Mouse (Mus musculus): ENCODE measurements around the gene Iqcg. TPM values are rescaled to one million over a fixed set of nuclear protein-coding genes. Genes with fewer than 3 reads are reported as not detected.

The Iqcg gene
- polyA plus RNA-seq, 1 experiment from 2014 or later = 7.4 TPM

GRCm38 (mm10) chr16:32992158-32992557 lies 63.9 kb downstream of the Iqcg start:
- Histone ChIP-seq H3K27ac (replicated peaks; ENCODE audit: low read depth, low read length) (no peak overlapping the region), H3K9me3 (ENCODE audit: control insufficient read depth, low read length) (no peaks in the 10 kb centered on the region), H3K36me3 (ENCODE audit: control insufficient read depth, insufficient read depth, low read length) (peaks cover 73% of the 10 kb centered on the region), H3K9ac (ENCODE audit: low read depth, low read length) (no peak overlapping the region), H3K4me3 (ENCODE audit: low read depth, low read length) (no peak overlapping the region), H3K27me3 (replicated peaks; ENCODE audit: control insufficient read depth, insufficient read depth, low read length) (no peaks in the 10 kb centered on the region), H3K4me1 (ENCODE audit: control insufficient read depth, insufficient read depth, low read length) (no peaks in the 10 kb centered on the region), H3K4me2 (ENCODE audit: low read depth, low read length) (no peak overlapping the region)
- DNase-seq (ENCODE audit: low spot score) (no peak), ATAC-seq (ENCODE audit: low read depth) (no peak)
- WGBS = 89% methylated on average over 5 of the region's 5 CpGs

GRCm38 (mm10) chr16:32984631-32985030 lies 71.4 kb downstream of the Iqcg start:
- Histone ChIP-seq H3K27ac (replicated peaks; ENCODE audit: low read depth, low read length) (no peak overlapping the region), H3K9ac (ENCODE audit: low read depth, low read length) (no peak overlapping the region), H3K4me3 (ENCODE audit: low read depth, low read length) (no peak overlapping the region), H3K4me1 (ENCODE audit: control insufficient read depth, insufficient read depth, low read length) (no peaks in the 10 kb centered on the region), H3K27me3 (replicated peaks; ENCODE audit: control insufficient read depth, insufficient read depth, low read length) (no peaks in the 10 kb centered on the region), H3K9me3 (ENCODE audit: control insufficient read depth, low read length) (no peaks in the 10 kb centered on the region), H3K36me3 (ENCODE audit: control insufficient read depth, insufficient read depth, low read length) (peaks cover 60% of the 10 kb centered on the region), H3K4me2 (ENCODE audit: low read depth, low read length) (no peak overlapping the region)
- ATAC-seq (ENCODE audit: low read depth) (no peak), DNase-seq (ENCODE audit: low spot score) (no peak)
- WGBS = 93% methylated on average over 2 of the region's 2 CpGs

GRCm38 (mm10) chr16:32981405-32981804 lies 74.6 kb downstream of the Iqcg start:
- no peak overlapping the region for H3K4me2 ChIP-seq (ENCODE audit: low read depth, low read length)
- H3K27ac ChIP-seq (replicated peaks; ENCODE audit: low read depth, low read length) = no peak overlapping the region
- ATAC-seq (ENCODE audit: low read depth) (no peak), DNase-seq (ENCODE audit: low spot score) (no peak)
- no peaks in the 10 kb centered on the region for H3K4me1 ChIP-seq (ENCODE audit: control insufficient read depth, insufficient read depth, low read length)
- H3K9me3 ChIP-seq (ENCODE audit: control insufficient read depth, low read length) = no peaks in the 10 kb centered on the region
- 89% methylated on average over 4 of the region's 4 CpGs for WGBS
- no peak overlapping the region for H3K9ac ChIP-seq (ENCODE audit: low read depth, low read length)
- H3K27me3 ChIP-seq (replicated peaks; ENCODE audit: control insufficient read depth, insufficient read depth, low read length) = no peaks in the 10 kb centered on the region
- H3K4me3 ChIP-seq (ENCODE audit: low read depth, low read length) = no peak overlapping the region
- H3K36me3 ChIP-seq (ENCODE audit: control insufficient read depth, insufficient read depth, low read length) = peaks cover 60% of the 10 kb centered on the region

- no peak for DNase-seq (ENCODE audit: low spot score)
- Histone ChIP-seq H3K36me3 (ENCODE audit: control insufficient read depth, insufficient read depth, low read length) (peaks cover 62% of the 10 kb centered on the region), H3K4me3 (ENCODE audit: low read depth, low read length) (no peak overlapping the region), H3K9ac (ENCODE audit: low read depth, low read length) (no peak overlapping the region), H3K27me3 (replicated peaks; ENCODE audit: control insufficient read depth, insufficient read depth, low read length) (no peaks in the 10 kb centered on the region), H3K4me2 (ENCODE audit: low read depth, low read length) (no peak overlapping the region), H3K9me3 (ENCODE audit: control insufficient read depth, low read length) (no peaks in the 10 kb centered on the region), H3K27ac (replicated peaks; ENCODE audit: low read depth, low read length) (no peak overlapping the region), H3K4me1 (ENCODE audit: control insufficient read depth, insufficient read depth, low read length) (no peaks in the 10 kb centered on the region)
- 84% methylated on average over 1 of the region's 1 CpGs for WGBS
- no peak for ATAC-seq (ENCODE audit: low read depth)
Measured at GRCm38 (mm10) chr16:32980227-32980626, 75.8 kb downstream of the Iqcg start.

GRCm38 (mm10) chr16:32973047-32973446 lies 83.0 kb downstream of the Iqcg start:
- Histone ChIP-seq H3K4me3 (ENCODE audit: low read depth, low read length) (no peak overlapping the region), H3K36me3 (ENCODE audit: control insufficient read depth, insufficient read depth, low read length) (peaks cover 49% of the 10 kb centered on the region), H3K9ac (ENCODE audit: low read depth, low read length) (no peak overlapping the region), H3K4me2 (ENCODE audit: low read depth, low read length) (no peak overlapping the region), H3K27me3 (replicated peaks; ENCODE audit: control insufficient read depth, insufficient read depth, low read length) (no peaks in the 10 kb centered on the region), H3K4me1 (ENCODE audit: control insufficient read depth, insufficient read depth, low read length) (no peaks in the 10 kb centered on the region), H3K27ac (replicated peaks; ENCODE audit: low read depth, low read length) (no peak overlapping the region), H3K9me3 (ENCODE audit: control insufficient read depth, low read length) (no peaks in the 10 kb centered on the region)
- no peak for DNase-seq (ENCODE audit: low spot score)
- WGBS = 79% methylated on average over 2 of the region's 2 CpGs
- no peak for ATAC-seq (ENCODE audit: low read depth)

- H3K4me3 ChIP-seq (ENCODE audit: low read depth, low read length) = no peak overlapping the region
- no peaks in the 10 kb centered on the region for H3K27me3 ChIP-seq (replicated peaks; ENCODE audit: control insufficient read depth, insufficient read depth, low read length)
- no peaks in the 10 kb centered on the region for H3K9me3 ChIP-seq (ENCODE audit: control insufficient read depth, low read length)
- ATAC-seq (ENCODE audit: low read depth) = no peak
- no peaks in the 10 kb centered on the region for H3K4me1 ChIP-seq (ENCODE audit: control insufficient read depth, insufficient read depth, low read length)
- no peak overlapping the region for H3K4me2 ChIP-seq (ENCODE audit: low read depth, low read length)
- peaks cover 48% of the 10 kb centered on the region for H3K36me3 ChIP-seq (ENCODE audit: control insufficient read depth, insufficient read depth, low read length)
- H3K9ac ChIP-seq (ENCODE audit: low read depth, low read length) = no peak overlapping the region
- no peak for DNase-seq (ENCODE audit: low spot score)
- H3K27ac ChIP-seq (replicated peaks; ENCODE audit: low read depth, low read length) = no peak overlapping the region
- 69% methylated on average over 5 of the region's 5 CpGs for WGBS
Measured at GRCm38 (mm10) chr16:32972535-32972934, 83.5 kb downstream of the Iqcg start.

MicroRNA genes within 50 kb of the gene (microRNA counts, 519-probe panel; counts per million panel counts)
- microRNA mmu-miR-1947 = 19.3 counts per million

Small RNAs within 50 kb of the gene (microRNA-seq; reads per million reads assigned to microRNA genes)
- gene Gm22231 (ENCODE audit: borderline number of aligned reads) (not detected), gene Mir1947 (ENCODE audit: borderline number of aligned reads) (2.3 reads per million, percentile 10 among the genes with 10 or more reads in this experiment)

Other genes starting within 250 kb of the Iqcg start
- not detected in 2 replicates for gene Smbd1, start 245.7 kb downstream of the Iqcg start, polyA plus RNA-seq (2014; fragmentation: Nextera tagmentation; extraction: Ambion mirVana)
- gene Fyttd1, start 178.7 kb downstream of the Iqcg start, polyA plus RNA-seq (2014; fragmentation: Nextera tagmentation; extraction: Ambion mirVana) = 136 and 141 TPM in 2 replicates
- 19.6 and 20.3 TPM in 2 replicates for gene Rubcn, start 178.5 kb downstream of the Iqcg start, polyA plus RNA-seq (2014; fragmentation: Nextera tagmentation; extraction: Ambion mirVana)
- 23.5 and 25.3 TPM in 2 replicates for gene Lrch3, start 142.1 kb downstream of the Iqcg start, polyA plus RNA-seq (2014; fragmentation: Nextera tagmentation; extraction: Ambion mirVana)
- gene Rpl35a, start 235 bp upstream of the Iqcg start, polyA plus RNA-seq (2014; fragmentation: Nextera tagmentation; extraction: Ambion mirVana) = 940 and 1,079 TPM in 2 replicates
- gene Lmln, start 6.3 kb upstream of the Iqcg start, polyA plus RNA-seq (2014; fragmentation: Nextera tagmentation; extraction: Ambion mirVana) = 2.3 and 2.5 TPM in 2 replicates
- 18.7 and 19.1 TPM in 2 replicates for gene Osbpl11, start 128.9 kb upstream of the Iqcg start, polyA plus RNA-seq (2014; fragmentation: Nextera tagmentation; extraction: Ambion mirVana)
- gene Snx4, start 195.2 kb upstream of the Iqcg start, polyA plus RNA-seq (2014; fragmentation: Nextera tagmentation; extraction: Ambion mirVana) = 94.6 and 108 TPM in 2 replicates